Comparison of ENCODE assay signal across 7 mouse cellular contexts in the genomic region with DNA sequence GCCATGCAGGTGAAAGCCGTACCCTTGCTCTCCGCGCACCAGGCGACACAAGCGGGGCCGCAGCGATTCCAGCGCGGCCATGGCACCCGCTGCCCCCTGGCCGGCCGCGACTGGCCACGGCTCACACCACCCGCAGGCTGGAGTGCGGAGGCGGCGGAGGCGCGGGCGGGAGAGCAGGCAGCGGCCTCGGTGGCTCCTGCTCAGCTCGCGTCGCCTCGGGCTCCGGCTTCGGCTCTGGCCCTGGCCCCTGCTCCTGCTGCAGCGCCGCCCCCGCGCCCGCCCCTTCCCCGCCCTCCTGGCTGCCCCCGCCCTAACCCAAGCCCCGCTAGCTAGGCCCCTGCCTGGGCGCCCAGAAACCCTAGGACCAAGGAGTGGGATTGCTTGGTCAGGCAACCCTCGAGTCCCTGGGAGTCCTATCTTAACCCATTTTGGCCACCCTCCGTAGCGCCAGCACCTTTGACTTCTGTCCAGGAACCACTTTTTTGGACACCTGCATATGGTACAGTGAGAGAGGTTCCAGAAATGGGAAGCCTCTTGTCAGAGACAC. TPM values are rescaled to one million over a fixed set of nuclear protein-coding genes. Genes with fewer than 3 reads are reported as not detected.
DNase-seq lines count a peak whose midpoint lies in the region; ATAC-seq and TF ChIP-seq lines count a peak whose summit lies in the region.

A gene (minus strand): TSS at position 258 of the 547 bp plus-strand sequence.

- peaks cover 8% of the 10 kb centered on the region for H3K4me1 ChIP-seq in embryonic fibroblast, embryonic 13.5 days (ENCODE audit: control insufficient read depth, insufficient read depth, low read length)
- H3K4me1 ChIP-seq in heart, postnatal 0 days (ENCODE audit: control insufficient read depth, insufficient read depth): peaks cover 4% of the 10 kb centered on the region; the same call in 1 of the 2 replicates
- H3K4me1 ChIP-seq in stomach, embryonic 15.5 days: peaks cover 23% of the 10 kb centered on the region; the same call in 1 of the 2 replicates

- TF ChIP-seq EP300 in heart, postnatal 0 days (IDR thresholded peaks at IDR 0.05; ENCODE audit: low read depth): no peak

- TF ChIP-seq POLR2A in embryonic fibroblast, embryonic 13.5 days (IDR thresholded peaks at IDR 0.05; ENCODE audit: low read depth, low read length): peak; percentile 75

- peak; percentile 64 for DNase-seq in MN1 (ENCODE audit: low spot score)
- DNase-seq in adrenal gland, postnatal 25 days: peak; percentile 76
- DNase-seq in heart, postnatal 0 days (ENCODE audit: low spot score): no peak
- DNase-seq in layer of hippocampus, postnatal 10 days (ENCODE audit: low spot score in 2 of 2): peak; percentile 44 to 56
- DNase-seq in lung, postnatal 10 days: peak; percentile 60

- peak within 1 kb of the TSS; percentile 83 for H3K9ac ChIP-seq in heart, postnatal 0 days (replicated peaks; ENCODE audit: low read depth, low read length)
- H3K9ac ChIP-seq in stomach, embryonic 15.5 days: peak within 1 kb of the TSS; percentile 95

- no peak within 1 kb of the TSS for H3K27ac ChIP-seq in embryonic fibroblast, embryonic 13.5 days (ENCODE audit: insufficient read depth, low read length)
- H3K27ac ChIP-seq in heart, postnatal 0 days (ENCODE audit: low read depth): peak within 1 kb of the TSS; percentile 82
- H3K27ac ChIP-seq in stomach, embryonic 15.5 days: peak within 1 kb of the TSS; percentile 31; the same call in 1 of the 2 replicates

- H3K27me3 ChIP-seq in heart, postnatal 0 days (ENCODE audit: control insufficient read depth, insufficient read depth, low read length): peaks cover 7% of the 10 kb centered on the region; the same call in 1 of the 2 replicates
- no peaks in the 10 kb centered on the region for H3K27me3 ChIP-seq in stomach, embryonic 15.5 days (replicated peaks)

- ATAC-seq in heart, postnatal 0 days (ENCODE audit: insufficient read depth, low read depth): peak; percentile 50
- ATAC-seq in stomach, embryonic 15.5 days (ENCODE audit: insufficient read depth, low FRiP score, low read depth): peak; percentile 69; the same call in 1 of the 2 replicates

- peak within 1 kb of the TSS; percentile 97 for H3K4me2 ChIP-seq in heart, postnatal 0 days (ENCODE audit: low read depth, low read length)
- peak within 1 kb of the TSS; percentile 99 for H3K4me2 ChIP-seq in stomach, embryonic 15.5 days

- peak within 1 kb of the TSS; percentile 74 for H3K4me3 ChIP-seq in embryonic fibroblast, embryonic 13.5 days (ENCODE audit: insufficient read depth, low read length)
- H3K4me3 ChIP-seq in heart, postnatal 0 days (ENCODE audit: low read depth, low read length): peak within 1 kb of the TSS; percentile 81
- H3K4me3 ChIP-seq in stomach, embryonic 15.5 days (replicated peaks): peak within 1 kb of the TSS; percentile 81

- WGBS in heart, postnatal 0 days: 1% methylated on average over 35 of the region's 41 CpGs
- under 1% methylated on average over 41 of the region's 41 CpGs for WGBS in stomach, embryonic 15.5 days

- H3K36me3 ChIP-seq in heart, postnatal 0 days (replicated peaks; ENCODE audit: control insufficient read depth, insufficient read depth, low read length): no peaks in the 10 kb centered on the region
- H3K36me3 ChIP-seq in stomach, embryonic 15.5 days: no peaks in the 10 kb centered on the region

- no peaks in the 10 kb centered on the region for H3K9me3 ChIP-seq in heart, postnatal 0 days (replicated peaks; ENCODE audit: control insufficient read depth, low read length)
- no peaks in the 10 kb centered on the region for H3K9me3 ChIP-seq in stomach, embryonic 15.5 days

- no peak for TF ChIP-seq CTCF in embryonic fibroblast, embryonic 13.5 days (IDR thresholded peaks at IDR 0.05; ENCODE audit: borderline replicate concordance, insufficient read depth, low read length)
- no peak for TF ChIP-seq CTCF in heart, postnatal 0 days (IDR thresholded peaks at IDR 0.05; ENCODE audit: low read depth)

RNA-seq across cellular contexts. Expression of the gene that starts here (rescaled TPM):
- 53.4 and 63.5 TPM in 2 replicates for total RNA-seq in adrenal gland, postnatal 25 days (2021)
- polyA plus RNA-seq in embryonic fibroblast, embryonic 13.5 days (2011; ENCODE audit: insufficient read length, low read depth, missing spikeins): 24.2 and 25.9 TPM in 2 replicates
- total RNA-seq in heart, postnatal 0 days (2014; rRNA removed; ENCODE audit: low replicate concordance): 87.9 and 118 TPM in 2 replicates
- polyA plus RNA-seq in heart, postnatal 0 days (2015; fragmentation: Nextera tagmentation; extraction: Ambion mirVana): 61.9 and 68.1 TPM in 2 replicates
- total RNA-seq in layer of hippocampus, postnatal 10 days (2021): 10 to 100 TPM; 48.5 to 49.4 TPM
- polyA plus RNA-seq in stomach, embryonic 15.5 days (2015; fragmentation: Nextera tagmentation; extraction: Ambion mirVana): 51.0 and 53.7 TPM in 2 replicates
